ENCODE assay signal across 13 mouse cellular contexts in genomic region chr9:56624923-56625322, GRCm38 (mm10).
A peak's percentile ranks its signal among the peaks of the same experiment; 100 is the strongest.
DNase-seq lines count a peak whose midpoint lies in the region; ATAC-seq and TF ChIP-seq lines count a peak whose summit lies in the region.
"Had no signal": no experiment of that assay in that cellular context is flagged by ENCODE, and none has a peak within 500 bp of the region (broad histone marks: within the 10 kb centered on the region; RNA-seq: fewer than 3 reads in every experiment).

No protein-coding gene starts in this region.

- 0 out of 2 replicates have a peak overlapping the region, but pooled peaks have one; percentile 17 for H3K9ac ChIP-seq in hindbrain, postnatal 0 days (replicated peaks; ENCODE audit: low read length)
- no peak overlapping the region for H3K9ac ChIP-seq in hindbrain, embryonic 11.5 days (ENCODE audit: low read depth, low read length)
- H3K9ac ChIP-seq in midbrain, postnatal 0 days (replicated peaks; ENCODE audit: low read length, poor library complexity, severe bottlenecking): no peak overlapping the region

- H3K4me2 ChIP-seq in hindbrain, postnatal 0 days (ENCODE audit: low read depth, low read length): no peak overlapping the region
- H3K4me2 ChIP-seq in hindbrain, embryonic 11.5 days (replicated peaks; ENCODE audit: low read depth, low read length): no peak overlapping the region
- no peak overlapping the region for H3K4me2 ChIP-seq in midbrain, postnatal 0 days (ENCODE audit: low read depth, low read length, poor library complexity, severe bottlenecking)
- H3K4me2 ChIP-seq: liver, embryonic 11.5 days had no signal

- no peak overlapping the region for H3K4me3 ChIP-seq in hindbrain, postnatal 0 days (ENCODE audit: low read length)
- no peak overlapping the region for H3K4me3 ChIP-seq in hindbrain, embryonic 11.5 days (ENCODE audit: low read depth, low read length)
- no peak overlapping the region for H3K4me3 ChIP-seq in midbrain, embryonic 10.5 days
- no peak overlapping the region for H3K4me3 ChIP-seq in midbrain, postnatal 0 days (ENCODE audit: low read depth, low read length)
- H3K4me3 ChIP-seq: left cerebral cortex, adult 2 months; megakaryocyte, embryonic 14.5 days had no signal

- no peaks in the 10 kb centered on the region for H3K9me3 ChIP-seq in hindbrain, postnatal 0 days (ENCODE audit: low read length)
- no peaks in the 10 kb centered on the region for H3K9me3 ChIP-seq in hindbrain, embryonic 11.5 days (ENCODE audit: control insufficient read depth, low read length)
- no peaks in the 10 kb centered on the region for H3K9me3 ChIP-seq in midbrain, embryonic 10.5 days (replicated peaks)
- no peaks in the 10 kb centered on the region for H3K9me3 ChIP-seq in midbrain, postnatal 0 days (ENCODE audit: low read length)

- H3K36me3 ChIP-seq in hindbrain, postnatal 0 days (ENCODE audit: insufficient read depth, low read length): peaks cover 3% of the 10 kb centered on the region; the same call in 1 of the 2 replicates
- H3K36me3 ChIP-seq in hindbrain, embryonic 11.5 days (ENCODE audit: control insufficient read depth, insufficient read depth, low read length): no peaks in the 10 kb centered on the region
- 0 out of 2 replicates have a peak, but pooled peaks cover 5% of the 10 kb centered on the region for H3K36me3 ChIP-seq in midbrain, embryonic 10.5 days
- peaks cover 17% of the 10 kb centered on the region for H3K36me3 ChIP-seq in midbrain, postnatal 0 days (ENCODE audit: insufficient read depth, low read length)

- H3K4me1 ChIP-seq in hindbrain, postnatal 0 days (ENCODE audit: insufficient read depth, low read length): 0 out of 2 replicates have a peak, but pooled peaks cover 3% of the 10 kb centered on the region
- H3K4me1 ChIP-seq in hindbrain, embryonic 11.5 days (replicated peaks; ENCODE audit: control insufficient read depth, insufficient read depth, low read length): no peaks in the 10 kb centered on the region
- peaks cover 28% of the 10 kb centered on the region for H3K4me1 ChIP-seq in midbrain, embryonic 10.5 days
- no peaks in the 10 kb centered on the region for H3K4me1 ChIP-seq in midbrain, postnatal 0 days (ENCODE audit: insufficient read depth, low read length)

- no peak for ATAC-seq in hindbrain, postnatal 0 days
- no peak for ATAC-seq in hindbrain, embryonic 11.5 days (ENCODE audit: low FRiP score)
- no peak for ATAC-seq in midbrain, postnatal 0 days (ENCODE audit: low FRiP score)

- TF ChIP-seq CTCF in hindbrain, postnatal 0 days (IDR thresholded peaks at IDR 0.05; ENCODE audit: low read depth): no peak
- TF ChIP-seq CTCF in midbrain, postnatal 0 days (IDR thresholded peaks at IDR 0.05): no peak

- 37% methylated on average over 2 of the region's 2 CpGs for WGBS in hindbrain, postnatal 0 days
- WGBS in hindbrain, embryonic 11.5 days: 39% methylated on average over 2 of the region's 2 CpGs
- 34% methylated on average over 2 of the region's 2 CpGs for WGBS in midbrain, embryonic 10.5 days
- WGBS in midbrain, postnatal 0 days: 52% methylated on average over 2 of the region's 2 CpGs

- no peaks in the 10 kb centered on the region for H3K27me3 ChIP-seq in hindbrain, postnatal 0 days (ENCODE audit: insufficient read depth, low read length)
- H3K27me3 ChIP-seq in hindbrain, embryonic 11.5 days (ENCODE audit: control insufficient read depth, insufficient read depth, low read length): peaks cover 14% of the 10 kb centered on the region
- H3K27me3 ChIP-seq in midbrain, embryonic 10.5 days (ENCODE audit: low read depth, poor library complexity, severe bottlenecking): peaks cover 54% of the 10 kb centered on the region
- H3K27me3 ChIP-seq in midbrain, postnatal 0 days (ENCODE audit: insufficient read depth, low read length): no peaks in the 10 kb centered on the region

- DNase-seq in embryo, embryonic 11 days: peak; percentile 43
- no peak for DNase-seq in embryo, embryonic 10 days (ENCODE audit: low spot score)
- DNase-seq in hindbrain, postnatal 0 days (ENCODE audit: low spot score): no peak
- no peak for DNase-seq in hindbrain, embryonic 11.5 days (ENCODE audit: low spot score)
- DNase-seq in midbrain, embryonic 10.5 days (ENCODE audit: low spot score): no peak
- no peak for DNase-seq in midbrain, postnatal 0 days (ENCODE audit: low spot score)
- DNase-seq in retina, postnatal 1 day: peak; percentile 35
- DNase-seq in thymus, adult 18-20 months: no peak
- DNase-seq: cerebellum, adult 11 months; cerebellum, postnatal 36 days had no signal

- no peak overlapping the region for H3K27ac ChIP-seq in hindbrain, postnatal 0 days
- no peak overlapping the region for H3K27ac ChIP-seq in hindbrain, embryonic 11.5 days (ENCODE audit: low read depth, low read length)
- H3K27ac ChIP-seq in midbrain, embryonic 10.5 days (replicated peaks): 0 out of 2 replicates have a peak overlapping the region, but pooled peaks have one; percentile 38
- H3K27ac ChIP-seq in midbrain, postnatal 0 days (ENCODE audit: low read depth, low read length): no peak overlapping the region
- H3K27ac ChIP-seq: left cerebral cortex, adult 2 months had no signal

Comparison
In these comparisons a context has a peak if more than half of its experiments do, and no peak if none do; other contexts are left out.
1. DNase-seq: peak in embryo, embryonic 11 days (single experiment) and retina, postnatal 1 day (single experiment); none in embryo, embryonic 10 days (single experiment), hindbrain, postnatal 0 days (single experiment), hindbrain, embryonic 11.5 days (single experiment), midbrain, embryonic 10.5 days (single experiment), midbrain, postnatal 0 days (single experiment) and thymus, adult 18-20 months (0 of 2).